Mouse (Mus musculus) lung, postnatal 0 days (tissue): ENCODE measurements around the gene Phldb1.
"Not testable (repeated sequence)": the region's sequence is repeated elsewhere in the genome, so short reads cannot be mapped to it uniquely, and the experiment has no call there.

Source experiments
- CTCF ChIP-seq: IDR thresholded peaks from 2 replicates; pipeline ENCODE4 v1.5.1; 2016; ENCODE audit warnings: antibody characterized with exemption, mild to moderate bottlenecking
- EP300 ChIP-seq: IDR thresholded peaks from 2 replicates; pipeline ENCODE4 v1.6.1; 2016; ENCODE audit warnings: antibody characterized with exemption, mild to moderate bottlenecking, control low read depth

DNA sequence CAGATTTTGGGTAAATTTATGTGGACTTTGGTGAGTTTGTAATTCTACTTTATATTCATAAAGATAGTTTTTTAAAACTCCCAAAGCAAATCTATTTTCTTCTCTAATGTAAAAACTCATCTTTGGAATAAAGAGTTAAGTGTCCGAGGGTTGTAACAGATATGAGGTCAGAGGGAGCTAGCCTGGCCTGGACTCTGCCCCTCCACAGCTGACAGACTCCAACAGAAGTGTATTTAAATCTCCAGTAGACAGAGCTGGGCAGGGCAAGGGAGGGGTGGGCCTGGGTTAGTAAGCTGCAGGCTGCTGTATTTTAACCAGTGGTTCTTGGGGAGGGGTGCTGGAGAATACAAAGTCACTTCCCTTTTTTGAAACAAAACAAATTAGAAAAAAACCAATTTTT is 95.0 kb downstream of the Phldb1 start:
- TF ChIP-seq CTCF, EP300: not testable (repeated sequence)
